Mouse (Mus musculus) spleen, adult 2 months (tissue): ENCODE measurements at regions not wholly inside any gene's neighbourhood (a gene's known extent, or its start where the extent isn't known, plus 50 kb on each side); places are given as distances from the start of the nearest gene placed in this dataset.

Source experiments
- CTCF ChIP-seq: fragments of 200-500 bp; IDR thresholded peaks from 2 replicates; pipeline ENCODE4 v1.5.1; 2011; ENCODE audit warnings: mild to moderate bottlenecking, inconsistent platforms; ENCODE audit not compliant: insufficient read depth, insufficient read length, insufficient replicate concordance; ENCODE audit errors: extremely low read depth
- POLR2A ChIP-seq: fragments of 200-500 bp; IDR thresholded peaks from 2 replicates; pipeline ENCODE4 v1.6.1; 2011; ENCODE audit warnings: low read depth, low read length, inconsistent platforms

GRCm38 (mm10) chr1:13941351-13941750 is 2151.8 kb downstream of the 4930444P10Rik start:
- TF ChIP-seq CTCF (no peak), POLR2A (no peak)
